Mouse (Mus musculus): ENCODE measurements around the gene Asphd1. TPM values are rescaled to one million over a fixed set of nuclear protein-coding genes. Genes with fewer than 3 reads are reported as not detected.

Gene Asphd1
- polyA plus RNA-seq, 1 experiment from 2014 or later: 4.4 TPM

- H3K4me2 ChIP-seq (ENCODE audit: low read length): no peak overlapping the region
- no peak for ATAC-seq
- no peaks in the 10 kb centered on the region for H3K9me3 ChIP-seq (replicated peaks; ENCODE audit: control insufficient read depth, low read length)
- no peak overlapping the region for H3K27ac ChIP-seq (ENCODE audit: low read depth, low read length)
- no peaks in the 10 kb centered on the region for H3K4me1 ChIP-seq (ENCODE audit: control insufficient read depth, insufficient read depth, low read length)
- H3K9ac ChIP-seq (ENCODE audit: low read length): no peak overlapping the region
- no peak for DNase-seq (ENCODE audit: low spot score)
- 88% methylated on average over 5 of the region's 5 CpGs for WGBS
- peaks cover 45% of the 10 kb centered on the region for H3K36me3 ChIP-seq (ENCODE audit: control insufficient read depth, insufficient read depth, low read length)
- 0 out of 2 replicates have a peak, but pooled peaks cover 9% of the 10 kb centered on the region for H3K27me3 ChIP-seq (replicated peaks; ENCODE audit: control insufficient read depth, insufficient read depth, low read length)
- H3K4me3 ChIP-seq (ENCODE audit: low read depth, low read length): no peak overlapping the region
Measured at GRCm38 (mm10) chr7:126961095-126961494, 11.7 kb upstream of the Asphd1 start.

GRCm38 (mm10) chr7:126959780-126960179 is 10.4 kb upstream of the Asphd1 start:
- Histone ChIP-seq H3K4me2 (ENCODE audit: low read length) (no peak overlapping the region), H3K4me3 (ENCODE audit: low read depth, low read length) (no peak overlapping the region), H3K9me3 (replicated peaks; ENCODE audit: control insufficient read depth, low read length) (no peaks in the 10 kb centered on the region), H3K27me3 (replicated peaks; ENCODE audit: control insufficient read depth, insufficient read depth, low read length) (0 out of 2 replicates have a peak, but pooled peaks cover 9% of the 10 kb centered on the region), H3K9ac (ENCODE audit: low read length) (no peak overlapping the region), H3K4me1 (ENCODE audit: control insufficient read depth, insufficient read depth, low read length) (no peaks in the 10 kb centered on the region), H3K27ac (ENCODE audit: low read depth, low read length) (no peak overlapping the region), H3K36me3 (ENCODE audit: control insufficient read depth, insufficient read depth, low read length) (peaks cover 42% of the 10 kb centered on the region)
- WGBS: 77% methylated on average over 9 of the region's 9 CpGs
- no peak for ATAC-seq
- no peak for DNase-seq (ENCODE audit: low spot score)

GRCm38 (mm10) chr7:126955125-126955524 is 5.7 kb upstream of the Asphd1 start:
- Histone ChIP-seq H3K9ac (ENCODE audit: low read length) (no peak overlapping the region), H3K27ac (ENCODE audit: low read depth, low read length) (no peak overlapping the region), H3K4me3 (ENCODE audit: low read depth, low read length) (no peak overlapping the region), H3K36me3 (ENCODE audit: control insufficient read depth, insufficient read depth, low read length) (peaks cover 14% of the 10 kb centered on the region; the same call in 1 of the 2 replicates), H3K4me2 (ENCODE audit: low read length) (no peak overlapping the region), H3K9me3 (replicated peaks; ENCODE audit: control insufficient read depth, low read length) (no peaks in the 10 kb centered on the region), H3K27me3 (replicated peaks; ENCODE audit: control insufficient read depth, insufficient read depth, low read length) (no peaks in the 10 kb centered on the region), H3K4me1 (ENCODE audit: control insufficient read depth, insufficient read depth, low read length) (peaks cover 11% of the 10 kb centered on the region)
- no peak for DNase-seq (ENCODE audit: low spot score)
- 60% methylated on average over 3 of the region's 3 CpGs for WGBS
- ATAC-seq: no peak

GRCm38 (mm10) chr7:126952646-126953045 is 3.3 kb upstream of the Asphd1 start:
- H3K9ac ChIP-seq (ENCODE audit: low read length): no peak overlapping the region
- peak overlapping the region; percentile 57 for H3K4me3 ChIP-seq (ENCODE audit: low read depth, low read length)
- 0 out of 2 replicates have a peak, but pooled peaks cover 5% of the 10 kb centered on the region for H3K36me3 ChIP-seq (ENCODE audit: control insufficient read depth, insufficient read depth, low read length)
- H3K4me1 ChIP-seq (ENCODE audit: control insufficient read depth, insufficient read depth, low read length): peaks cover 13% of the 10 kb centered on the region
- no peaks in the 10 kb centered on the region for H3K27me3 ChIP-seq (replicated peaks; ENCODE audit: control insufficient read depth, insufficient read depth, low read length)
- DNase-seq (ENCODE audit: low spot score) (no peak), ATAC-seq (no peak)
- H3K27ac ChIP-seq (ENCODE audit: low read depth, low read length): no peak overlapping the region
- peak overlapping the region; percentile 99 for H3K4me2 ChIP-seq (ENCODE audit: low read length)
- under 1% methylated on average over 8 of the region's 8 CpGs for WGBS
- H3K9me3 ChIP-seq (replicated peaks; ENCODE audit: control insufficient read depth, low read length): no peaks in the 10 kb centered on the region

- Histone ChIP-seq H3K9me3 (replicated peaks; ENCODE audit: control insufficient read depth, low read length) (no peaks in the 10 kb centered on the region), H3K4me3 (ENCODE audit: low read depth, low read length) (peak overlapping the region; percentile 57), H3K4me2 (ENCODE audit: low read length) (peak overlapping the region; percentile 99), H3K9ac (ENCODE audit: low read length) (peak overlapping the region; percentile 80), H3K27me3 (replicated peaks; ENCODE audit: control insufficient read depth, insufficient read depth, low read length) (no peaks in the 10 kb centered on the region), H3K27ac (ENCODE audit: low read depth, low read length) (no peak overlapping the region), H3K36me3 (ENCODE audit: control insufficient read depth, insufficient read depth, low read length) (peaks cover 11% of the 10 kb centered on the region; the same call in 1 of the 2 replicates), H3K4me1 (ENCODE audit: control insufficient read depth, insufficient read depth, low read length) (peaks cover 13% of the 10 kb centered on the region)
- DNase-seq (ENCODE audit: low spot score): no peak
- no peak for ATAC-seq
- WGBS: 22% methylated on average over 4 of the region's 4 CpGs
Measured at GRCm38 (mm10) chr7:126951741-126952140, 2.4 kb upstream of the Asphd1 start.

- DNase-seq (ENCODE audit: low spot score) (peak; percentile 13), ATAC-seq (no peak; the same call in 1 of the 2 replicates)
- H3K9ac ChIP-seq (ENCODE audit: low read length): peak overlapping the region; percentile 80
- H3K27ac ChIP-seq (ENCODE audit: low read depth, low read length): peak overlapping the region; percentile 83; the same call in 1 of the 2 replicates
- 5% methylated on average over 26 of the region's 26 CpGs for WGBS
- peak overlapping the region; percentile 99 for H3K4me2 ChIP-seq (ENCODE audit: low read length)
- no peaks in the 10 kb centered on the region for H3K9me3 ChIP-seq (replicated peaks; ENCODE audit: control insufficient read depth, low read length)
- peaks cover 13% of the 10 kb centered on the region for H3K4me1 ChIP-seq (ENCODE audit: control insufficient read depth, insufficient read depth, low read length)
- peaks cover 16% of the 10 kb centered on the region; the same call in 1 of the 2 replicates for H3K36me3 ChIP-seq (ENCODE audit: control insufficient read depth, insufficient read depth, low read length)
- peak overlapping the region; percentile 57 for H3K4me3 ChIP-seq (ENCODE audit: low read depth, low read length)
- no peaks in the 10 kb centered on the region for H3K27me3 ChIP-seq (replicated peaks; ENCODE audit: control insufficient read depth, insufficient read depth, low read length)
Measured at GRCm38 (mm10) chr7:126950647-126951615, 1.5 kb upstream of the Asphd1 start.

GRCm38 (mm10) chr7:126949793-126950646 is 638 bp upstream of the Asphd1 start, which contains the start of gene Sez6l2:
TSS of gene Sez6l2 (plus strand) at chr7:126950563.
- ATAC-seq: peak; percentile 83
- Histone ChIP-seq H3K9me3 (replicated peaks; ENCODE audit: control insufficient read depth, low read length) (no peaks in the 10 kb centered on the region), H3K27ac (ENCODE audit: low read depth, low read length) (peak within 1 kb of the TSS; percentile 83), H3K27me3 (replicated peaks; ENCODE audit: control insufficient read depth, insufficient read depth, low read length) (no peaks in the 10 kb centered on the region), H3K9ac (ENCODE audit: low read length) (peak within 1 kb of the TSS; percentile 80), H3K4me3 (ENCODE audit: low read depth, low read length) (peak within 1 kb of the TSS; percentile 57), H3K36me3 (ENCODE audit: control insufficient read depth, insufficient read depth, low read length) (peaks cover 20% of the 10 kb centered on the region), H3K4me2 (ENCODE audit: low read length) (peak within 1 kb of the TSS; percentile 99), H3K4me1 (ENCODE audit: control insufficient read depth, insufficient read depth, low read length) (peaks cover 13% of the 10 kb centered on the region)
- DNase-seq (ENCODE audit: low spot score): peak; percentile 85
- WGBS: under 1% methylated on average over 41 of the region's 42 CpGs

GRCm38 (mm10) chr7:126948626-126949025 is 756 bp downstream of the Asphd1 start:
- DNase-seq (ENCODE audit: low spot score) (no peak), ATAC-seq (no peak)
- Histone ChIP-seq H3K27ac (ENCODE audit: low read depth, low read length) (peak overlapping the region; percentile 83; the same call in 1 of the 2 replicates), H3K4me2 (ENCODE audit: low read length) (peak overlapping the region; percentile 99), H3K27me3 (replicated peaks; ENCODE audit: control insufficient read depth, insufficient read depth, low read length) (no peaks in the 10 kb centered on the region), H3K36me3 (ENCODE audit: control insufficient read depth, insufficient read depth, low read length) (peaks cover 21% of the 10 kb centered on the region), H3K9ac (ENCODE audit: low read length) (peak overlapping the region; percentile 80), H3K4me1 (ENCODE audit: control insufficient read depth, insufficient read depth, low read length) (peaks cover 13% of the 10 kb centered on the region), H3K9me3 (replicated peaks; ENCODE audit: control insufficient read depth, low read length) (no peaks in the 10 kb centered on the region), H3K4me3 (ENCODE audit: low read depth, low read length) (peak overlapping the region; percentile 57)
- 79% methylated on average over 10 of the region's 10 CpGs for WGBS

All from forebrain, embryonic 14.5 days (tissue).